Mouse (Mus musculus): Measurements from ENCODE around the gene Gm20388. TPM values are rescaled to one million over a fixed set of nuclear protein-coding genes. Genes with fewer than 3 reads are reported as not detected.

Gene Gm20388
- polyA plus RNA-seq, 1 experiment from 2014 or later = not detected

DNA sequence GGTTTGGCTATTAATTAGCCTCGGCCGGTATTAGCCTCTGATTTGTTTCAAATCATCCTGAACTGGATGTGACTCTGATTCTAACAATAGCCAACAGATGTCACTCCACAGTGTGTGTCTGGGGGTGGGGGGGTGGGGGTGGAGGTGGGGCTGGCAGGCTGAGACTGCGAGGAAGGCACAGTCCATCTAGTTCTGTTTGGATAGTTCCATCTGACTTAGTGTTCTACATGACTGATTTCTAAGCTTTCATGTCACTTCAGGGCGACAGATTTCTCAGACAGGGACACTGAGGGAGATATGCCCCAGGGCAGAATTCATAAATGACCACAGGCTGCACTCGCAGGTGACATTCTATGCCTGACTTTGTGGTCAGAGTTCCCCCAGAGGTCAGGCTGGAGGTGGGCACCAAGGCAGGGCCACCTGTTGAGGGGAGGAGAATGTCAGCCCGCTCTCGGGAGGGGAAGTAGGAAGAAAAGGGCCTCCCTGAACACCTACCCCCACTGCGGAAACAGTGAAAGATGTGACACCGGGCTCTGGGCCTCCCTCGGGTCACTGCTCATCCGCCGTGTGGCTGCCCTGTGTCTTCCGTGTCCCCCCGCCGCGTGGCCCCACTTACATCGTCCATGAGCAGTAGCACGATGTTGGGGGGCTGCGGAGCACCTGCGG, 2700.1 kb downstream of the Gm20388 start:
- Histone ChIP-seq H3K27me3 (replicated peaks; ENCODE audit: control insufficient read depth, insufficient read depth, low read length) (no peaks in the 10 kb centered on the region), H3K4me3 (ENCODE audit: low read depth, low read length) (peak overlapping the region; percentile 70), H3K9ac (ENCODE audit: low read depth, low read length) (peak overlapping the region; percentile 76), H3K9me3 (ENCODE audit: control insufficient read depth) (no peaks in the 10 kb centered on the region), H3K4me2 (replicated peaks; ENCODE audit: low read depth) (peak overlapping the region; percentile 92), H3K4me1 (replicated peaks; ENCODE audit: control insufficient read depth, insufficient read depth, low read length) (peaks cover 7% of the 10 kb centered on the region; the same call in 1 of the 2 replicates), H3K27ac (ENCODE audit: low read depth, low read length) (peak overlapping the region; percentile 77), H3K36me3 (ENCODE audit: control insufficient read depth, insufficient read depth) (peaks cover 23% of the 10 kb centered on the region; the same call in 1 of the 2 replicates)
- no peak for TF ChIP-seq CTCF (IDR thresholded peaks at IDR 0.05; ENCODE audit: low read depth)
- peak; percentile 47; the same call in 1 of the 2 replicates for ATAC-seq
- WGBS = 4% methylated on average over 20 of the region's 20 CpGs

DNA sequence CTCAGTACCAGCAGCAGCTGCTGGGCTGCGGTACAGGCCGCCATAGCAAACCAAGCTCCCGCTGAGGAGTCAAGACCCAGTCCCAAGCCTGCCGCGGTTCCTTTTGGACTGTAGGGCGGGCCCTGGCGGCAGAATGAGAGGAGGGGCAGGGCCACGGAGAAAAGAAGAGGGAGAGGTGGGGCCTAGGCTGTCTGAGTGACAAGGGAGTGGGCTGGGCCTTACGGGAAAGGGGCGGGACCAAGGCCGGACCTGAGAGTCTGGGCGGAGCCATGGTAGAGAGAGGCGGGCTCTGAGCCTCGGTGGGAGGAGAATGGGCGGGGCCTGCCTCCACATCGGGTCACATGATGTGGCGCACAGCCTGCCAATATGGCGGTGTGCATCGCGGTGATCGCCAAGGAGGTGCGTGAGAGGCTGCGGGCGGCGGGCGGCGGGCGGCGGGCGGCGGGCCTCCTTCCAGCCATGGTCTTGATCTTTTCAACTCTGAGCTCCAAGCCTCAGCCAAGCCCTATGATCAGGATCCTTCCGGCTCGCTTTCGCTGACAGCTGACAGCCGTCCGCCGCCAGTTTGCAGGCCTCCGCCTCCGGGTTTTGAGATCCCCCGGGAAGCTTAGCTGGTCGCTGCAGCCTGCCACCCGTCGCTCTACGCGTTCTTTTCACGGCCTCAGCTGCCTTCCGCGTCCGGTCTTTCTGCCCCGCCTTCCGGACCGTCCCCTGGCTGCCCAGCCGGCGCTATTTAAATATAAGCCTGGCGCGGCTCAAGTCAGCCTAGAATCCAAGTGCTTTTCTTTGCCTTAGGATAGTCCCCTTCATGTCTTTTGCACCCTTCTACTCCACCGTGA, 2700.9 kb downstream of the Gm20388 start, which contains the start of the genes Galns and Trappc2l:
Gene Galns, minus strand, starts transcription at position 169 of the 839 bp plus-strand sequence.
Gene Trappc2l, plus strand, starts transcription at position 346 of the 839 bp plus-strand sequence.
- ATAC-seq = peak; percentile 93
- H3K27me3 ChIP-seq (replicated peaks; ENCODE audit: control insufficient read depth, insufficient read depth, low read length) = no peaks in the 10 kb centered on the region

DNA sequence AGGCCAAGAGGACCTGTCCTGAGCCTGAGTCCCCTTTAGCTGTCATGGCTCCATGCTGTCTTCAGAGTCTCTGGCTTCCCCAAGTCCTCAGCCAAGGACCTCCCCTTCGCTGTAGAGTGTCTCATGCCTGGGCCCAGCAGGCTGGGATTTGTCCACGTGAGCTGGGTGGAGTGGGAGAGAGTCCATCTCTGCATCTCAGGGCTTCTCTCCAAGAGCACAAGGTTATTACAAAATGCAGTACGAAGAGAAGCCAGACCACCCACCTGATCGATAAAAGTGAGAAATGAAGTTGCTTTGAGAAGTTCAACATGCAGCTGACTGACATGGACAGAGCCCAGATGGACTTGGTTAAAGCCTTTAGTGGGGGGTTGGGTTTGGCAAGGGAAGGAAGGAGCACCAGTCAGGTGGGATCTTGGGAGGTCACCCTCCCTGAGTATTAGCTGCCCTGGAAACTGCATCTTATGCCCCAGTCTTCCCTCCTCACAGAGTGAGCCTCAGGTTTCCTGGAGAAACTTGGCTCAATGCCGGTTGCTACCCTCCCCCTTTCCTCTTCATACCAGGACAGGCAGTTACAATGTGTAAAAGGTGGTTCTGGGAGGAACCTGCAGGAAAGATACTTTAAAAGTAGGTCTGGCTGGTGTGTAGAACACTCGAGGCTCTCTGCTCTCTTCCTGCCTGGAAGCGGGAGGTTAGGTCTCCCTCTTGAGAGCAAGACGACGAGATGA, 2705.7 kb downstream of the Gm20388 start:
- Histone ChIP-seq H3K36me3 (ENCODE audit: control insufficient read depth, insufficient read depth) (peaks cover 28% of the 10 kb centered on the region; the same call in 1 of the 2 replicates), H3K4me3 (ENCODE audit: low read depth, low read length) (no peak overlapping the region), H3K9ac (ENCODE audit: low read depth, low read length) (no peak overlapping the region), H3K4me2 (replicated peaks; ENCODE audit: low read depth) (no peak overlapping the region), H3K4me1 (replicated peaks; ENCODE audit: control insufficient read depth, insufficient read depth, low read length) (0 out of 2 replicates have a peak, but pooled peaks cover 7% of the 10 kb centered on the region), H3K27me3 (replicated peaks; ENCODE audit: control insufficient read depth, insufficient read depth, low read length) (no peaks in the 10 kb centered on the region), H3K27ac (ENCODE audit: low read depth, low read length) (no peak overlapping the region), H3K9me3 (ENCODE audit: control insufficient read depth) (no peaks in the 10 kb centered on the region)
- no peak for TF ChIP-seq CTCF (IDR thresholded peaks at IDR 0.05; ENCODE audit: low read depth)
- WGBS = 64% methylated on average over 9 of the region's 9 CpGs
- no peak for ATAC-seq

More for the DNA sequence above, 2700.9 kb downstream of the Gm20388 start, which contains the start of the genes Galns and Trappc2l:
- Histone ChIP-seq H3K36me3 (ENCODE audit: control insufficient read depth, insufficient read depth) (peaks cover 28% of the 10 kb centered on the region; the same call in 1 of the 2 replicates), H3K27ac (ENCODE audit: low read depth, low read length) (peak within 1 kb of the TSS; percentile 88), H3K4me3 (ENCODE audit: low read depth, low read length) (peak within 1 kb of the TSS; percentile 70), H3K4me2 (replicated peaks; ENCODE audit: low read depth) (peak within 1 kb of the TSS; percentile 92), H3K9ac (ENCODE audit: low read depth, low read length) (peak within 1 kb of the TSS; percentile 76), H3K9me3 (ENCODE audit: control insufficient read depth) (no peaks in the 10 kb centered on the region), H3K4me1 (replicated peaks; ENCODE audit: control insufficient read depth, insufficient read depth, low read length) (peaks cover 7% of the 10 kb centered on the region; the same call in 1 of the 2 replicates)
- peak; percentile 74 for TF ChIP-seq CTCF (IDR thresholded peaks at IDR 0.05; ENCODE audit: low read depth)
- WGBS = under 1% methylated on average over 51 of the region's 57 CpGs

- Histone ChIP-seq H3K27ac (ENCODE audit: low read depth, low read length) (no peak overlapping the region), H3K27me3 (replicated peaks; ENCODE audit: control insufficient read depth, insufficient read depth, low read length) (no peaks in the 10 kb centered on the region), H3K36me3 (ENCODE audit: control insufficient read depth, insufficient read depth) (peaks cover 28% of the 10 kb centered on the region; the same call in 1 of the 2 replicates), H3K9me3 (ENCODE audit: control insufficient read depth) (no peaks in the 10 kb centered on the region), H3K4me2 (replicated peaks; ENCODE audit: low read depth) (no peak overlapping the region; the same call in 1 of the 2 replicates), H3K4me1 (replicated peaks; ENCODE audit: control insufficient read depth, insufficient read depth, low read length) (no peaks in the 10 kb centered on the region), H3K4me3 (ENCODE audit: low read depth, low read length) (no peak overlapping the region), H3K9ac (ENCODE audit: low read depth, low read length) (no peak overlapping the region)
- ATAC-seq = no peak
- WGBS = 36% methylated on average over 5 of the region's 7 CpGs
- peak; percentile 80 for TF ChIP-seq CTCF (IDR thresholded peaks at IDR 0.05; ENCODE audit: low read depth)
Observed at GRCm38 (mm10) chr8:122617947-122618546, 2707.4 kb downstream of the Gm20388 start.

GRCm38 (mm10) chr8:122618660-122619378, 2708.2 kb downstream of the Gm20388 start:
- no peak overlapping the region for H3K27ac ChIP-seq (ENCODE audit: low read depth, low read length)
- peaks cover 24% of the 10 kb centered on the region; the same call in 1 of the 2 replicates for H3K36me3 ChIP-seq (ENCODE audit: control insufficient read depth, insufficient read depth)
- TF ChIP-seq CTCF (IDR thresholded peaks at IDR 0.05; ENCODE audit: low read depth) = no peak
- H3K9ac ChIP-seq (ENCODE audit: low read depth, low read length) = no peak overlapping the region
- H3K4me3 ChIP-seq (ENCODE audit: low read depth, low read length) = no peak overlapping the region
- no peak for ATAC-seq
- H3K27me3 ChIP-seq (replicated peaks; ENCODE audit: control insufficient read depth, insufficient read depth, low read length) = no peaks in the 10 kb centered on the region
- H3K4me1 ChIP-seq (replicated peaks; ENCODE audit: control insufficient read depth, insufficient read depth, low read length) = 0 out of 2 replicates have a peak, but pooled peaks cover 3% of the 10 kb centered on the region
- WGBS = 80% methylated on average over 6 of the region's 6 CpGs
- H3K9me3 ChIP-seq (ENCODE audit: control insufficient read depth) = no peaks in the 10 kb centered on the region
- H3K4me2 ChIP-seq (replicated peaks; ENCODE audit: low read depth) = no peak overlapping the region
